Mouse (Mus musculus): ENCODE data around the gene Psmd1. TPM values are rescaled to one million over a fixed set of nuclear protein-coding genes. Genes with fewer than 3 reads are reported as not detected.

Gene Psmd1
- total RNA-seq, 2 experiments from 2014 or later, result 111 to 140 TPM

DNA sequence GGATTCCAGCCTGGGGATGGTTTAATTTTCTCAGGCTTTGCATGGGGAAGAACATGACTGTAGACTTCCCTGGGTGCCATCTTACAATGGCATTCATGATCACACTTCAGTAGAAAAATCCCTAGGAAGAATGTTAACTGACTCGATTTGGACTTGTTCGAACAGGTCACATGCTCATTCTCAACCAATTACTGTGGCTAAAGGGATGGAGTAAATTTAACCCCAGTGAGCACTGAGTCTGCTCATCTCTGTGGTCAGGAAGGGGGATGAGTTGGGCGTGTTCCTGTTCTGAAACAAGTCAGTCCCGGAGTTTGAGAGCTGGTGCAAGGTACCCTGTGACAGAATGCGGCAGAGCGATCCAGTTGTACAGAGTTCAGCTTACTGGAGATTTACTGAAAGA is 86.7 kb downstream of the Psmd1 start:
- intact Hi-C loops (cut with DNase I), result loop anchor here (5.0 kb wide), 1 partner anchor 89 kb away; the partner anchor contains the start of gene Psmd1
- TF ChIP-seq CTCF (IDR thresholded peaks at IDR 0.05), result no peak
- H3K4me3 ChIP-seq, result no peak overlapping the region
- H3K27ac ChIP-seq, result no peak overlapping the region
- DNase-seq, result no peak

DNA sequence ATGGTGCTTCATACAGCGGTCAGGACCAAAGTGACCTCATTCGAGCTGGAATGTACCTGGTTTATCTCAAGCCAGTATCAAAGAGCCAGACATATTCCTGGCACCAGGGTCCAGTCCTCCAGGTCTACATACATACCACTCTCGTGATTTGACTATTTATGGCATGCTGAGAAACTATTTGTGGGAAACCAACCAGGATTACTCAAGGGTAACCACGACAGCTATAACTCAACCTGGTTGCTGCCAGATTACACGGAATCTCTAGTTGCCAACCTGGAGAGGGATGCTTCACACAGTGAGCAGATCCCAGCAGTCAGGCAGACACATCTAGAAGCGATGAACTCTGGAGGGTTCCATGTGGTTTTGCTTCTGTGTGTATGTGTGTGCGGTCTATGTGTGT is 87.2 kb downstream of the Psmd1 start:
- intact Hi-C loops (cut with DNase I), result loop anchor here (5.0 kb wide), 1 partner anchor 89 kb away; the partner anchor contains the start of gene Psmd1
- TF ChIP-seq CTCF (IDR thresholded peaks at IDR 0.05), result no peak

DNA sequence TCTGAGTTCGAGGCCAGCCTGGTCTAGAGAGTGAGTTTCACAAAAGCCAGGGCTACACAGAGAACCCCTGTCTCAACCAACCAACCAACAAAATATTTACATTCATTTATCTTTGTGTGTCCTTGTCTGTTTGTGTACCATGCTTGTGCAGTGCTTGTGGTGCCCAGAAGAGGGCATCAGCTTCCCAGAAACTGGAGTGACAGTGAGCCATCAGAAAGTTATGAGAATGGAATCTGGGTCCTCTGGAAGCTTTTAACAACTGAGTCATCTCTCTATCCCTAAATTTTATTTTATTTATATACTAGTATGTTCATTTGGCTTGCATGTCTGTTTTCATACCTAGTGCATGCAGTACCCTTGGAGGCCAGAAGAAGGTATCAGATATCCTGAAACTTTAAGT is 88.4 kb downstream of the Psmd1 start:
- H3K27ac ChIP-seq, result no peak overlapping the region
- DNase-seq, result no peak
- no peak overlapping the region for H3K4me3 ChIP-seq
- peak; percentile 26; the same call in 1 of the 2 replicates for TF ChIP-seq CTCF (IDR thresholded peaks at IDR 0.05)
- intact Hi-C loops (cut with DNase I), result loop anchor here (5.0 kb wide), 1 partner anchor 90 kb away; the partner anchor contains the start of gene Psmd1

More for the DNA sequence above, 87.2 kb downstream of the Psmd1 start:
- Histone ChIP-seq H3K4me3 (no peak overlapping the region), H3K27ac (no peak overlapping the region)
- DNase-seq, result no peak

DNA sequence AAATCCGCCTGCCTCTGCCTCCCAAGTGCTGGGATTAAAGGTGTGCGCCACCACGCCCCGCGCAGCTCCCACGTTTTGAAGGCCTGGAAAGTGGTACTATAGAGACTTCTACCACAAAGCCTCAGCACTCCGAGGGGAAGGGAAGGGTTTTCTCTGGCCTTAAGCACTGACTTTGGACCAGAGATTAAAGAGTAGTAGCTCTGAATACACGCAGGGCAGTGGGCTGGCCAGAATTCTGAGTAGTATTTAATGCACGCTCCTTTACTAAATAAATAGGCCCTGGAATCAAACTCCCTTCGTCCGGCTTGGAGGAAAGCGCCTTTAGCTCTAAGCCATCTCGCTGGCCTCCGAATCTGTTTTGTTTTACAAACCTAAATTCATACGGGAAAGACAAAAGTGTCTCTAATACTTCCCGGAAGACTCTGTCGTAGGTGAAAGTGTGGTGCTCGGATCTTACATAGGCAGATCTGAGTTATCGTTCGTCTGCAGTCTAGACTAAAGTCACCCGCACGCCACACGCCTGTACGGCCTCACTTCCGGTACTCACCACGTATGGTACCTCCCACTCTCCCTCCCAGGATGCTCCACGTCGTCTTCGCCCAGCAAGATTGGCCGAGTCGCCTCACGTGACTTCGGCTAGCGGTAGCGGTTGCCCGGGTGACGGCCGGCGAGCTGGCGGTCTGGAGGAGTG is 90.1 kb downstream of the Psmd1 start, which contains the start of gene Armc9:
Gene Armc9 (plus strand): TSS at position 648 of the 691 bp plus-strand sequence.
- no peak for TF ChIP-seq CTCF (IDR thresholded peaks at IDR 0.05)
- peak within 1 kb of the TSS; percentile 86 for H3K27ac ChIP-seq
- intact Hi-C loops (cut with DNase I), result loop anchor here (5.0 kb wide), 1 partner anchor 92 kb away; the partner anchor contains the start of gene Psmd1
- DNase-seq, result peak; percentile 97
- peak within 1 kb of the TSS; percentile 92 for H3K4me3 ChIP-seq

DNA sequence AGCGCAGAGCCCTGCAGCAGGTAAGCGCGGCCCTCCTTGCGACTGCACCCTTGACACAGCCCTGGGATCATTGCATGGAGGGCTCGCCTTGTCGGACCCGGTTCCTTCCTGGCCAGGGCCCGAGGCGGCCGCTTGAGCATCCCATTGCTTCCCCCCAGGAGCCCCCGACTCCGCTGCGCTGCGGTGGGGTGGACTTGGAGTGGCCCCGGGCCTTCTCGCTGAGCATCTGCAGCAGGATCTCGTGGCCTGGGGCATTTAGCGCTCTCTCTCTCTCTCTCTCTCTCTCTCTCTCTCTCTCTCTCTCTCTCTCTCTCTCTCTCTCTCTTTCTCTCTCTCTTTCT is 90.6 kb downstream of the Psmd1 start:
- intact Hi-C loops (cut with DNase I), result loop anchor here (5.0 kb wide), 1 partner anchor 92 kb away; the partner anchor contains the start of gene Psmd1
- Histone ChIP-seq H3K27ac (peak overlapping the region; percentile 86), H3K4me3 (peak overlapping the region; percentile 92)
- DNase-seq, result no peak
- TF ChIP-seq CTCF (IDR thresholded peaks at IDR 0.05), result no peak

DNA sequence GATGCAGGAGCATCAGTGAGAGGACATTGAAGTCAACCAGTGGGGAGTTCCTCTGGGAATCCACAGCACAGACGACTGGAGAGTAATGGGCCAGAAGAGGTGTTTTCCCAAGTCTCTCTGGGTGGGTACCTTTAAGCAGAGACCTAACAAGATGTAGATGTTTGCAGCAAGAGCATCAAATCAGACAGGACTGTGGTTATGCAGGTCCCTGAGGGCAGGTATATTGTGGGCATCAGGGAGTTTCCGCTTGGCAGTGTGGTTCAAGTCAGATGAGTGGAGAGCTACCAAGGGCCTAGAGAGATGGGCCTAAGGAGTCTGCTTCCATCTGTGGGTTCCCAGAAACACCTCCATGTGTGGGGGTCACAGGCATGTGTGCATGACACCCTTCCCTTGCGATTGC is 91.9 kb downstream of the Psmd1 start:
- Histone ChIP-seq H3K4me3 (no peak overlapping the region), H3K27ac (no peak overlapping the region)
- no peak for TF ChIP-seq CTCF (IDR thresholded peaks at IDR 0.05)
- no peak for DNase-seq
- intact Hi-C loops (cut with DNase I), result no loop called here

DNA sequence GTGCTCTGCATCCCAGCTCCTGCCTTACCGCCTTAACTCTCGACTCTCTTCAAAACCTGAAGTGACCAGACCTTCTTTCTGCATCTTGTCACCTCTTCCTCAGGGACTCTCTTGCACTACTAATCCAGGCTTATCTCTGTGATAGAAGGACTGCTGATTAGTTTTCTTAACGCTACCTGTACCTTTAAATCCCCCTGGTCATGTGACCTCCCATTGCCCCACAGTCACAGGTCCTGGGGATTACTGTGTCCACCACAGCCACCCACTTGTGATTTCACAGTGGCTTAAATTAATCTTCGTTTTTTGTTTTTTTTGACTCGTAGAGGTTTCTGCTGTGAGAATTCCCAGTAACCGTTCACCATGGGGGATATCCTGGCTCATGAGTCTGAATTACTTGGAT is 92.4 kb downstream of the Psmd1 start:
- no peak overlapping the region for H3K4me3 ChIP-seq
- H3K27ac ChIP-seq, result no peak overlapping the region
- intact Hi-C loops (cut with DNase I), result no loop called here
- no peak for TF ChIP-seq CTCF (IDR thresholded peaks at IDR 0.05)
- no peak for DNase-seq

DNA sequence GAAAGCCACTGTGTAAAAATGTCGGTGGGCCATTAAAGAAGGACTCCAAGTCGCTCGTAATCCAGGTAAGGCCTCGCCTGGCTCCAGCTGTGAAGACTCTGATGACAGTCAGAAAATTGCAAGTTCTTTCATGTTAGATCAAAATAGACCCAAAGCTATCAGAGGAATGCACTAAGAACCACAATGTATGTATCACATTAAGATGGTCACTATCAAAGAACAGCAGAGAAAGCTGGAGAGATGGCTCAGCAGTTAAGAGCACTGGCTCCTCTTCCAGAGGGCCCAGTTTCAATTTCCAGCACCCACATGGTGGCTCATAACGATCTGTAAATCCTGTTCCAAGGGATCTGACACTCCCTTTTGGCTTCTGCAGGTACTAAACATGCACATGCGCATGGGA is 95.9 kb downstream of the Psmd1 start:
- H3K4me3 ChIP-seq, result no peak overlapping the region
- DNase-seq, result no peak
- intact Hi-C loops (cut with DNase I), result no loop called here
- no peak for TF ChIP-seq CTCF (IDR thresholded peaks at IDR 0.05)
- no peak overlapping the region for H3K27ac ChIP-seq

DNA sequence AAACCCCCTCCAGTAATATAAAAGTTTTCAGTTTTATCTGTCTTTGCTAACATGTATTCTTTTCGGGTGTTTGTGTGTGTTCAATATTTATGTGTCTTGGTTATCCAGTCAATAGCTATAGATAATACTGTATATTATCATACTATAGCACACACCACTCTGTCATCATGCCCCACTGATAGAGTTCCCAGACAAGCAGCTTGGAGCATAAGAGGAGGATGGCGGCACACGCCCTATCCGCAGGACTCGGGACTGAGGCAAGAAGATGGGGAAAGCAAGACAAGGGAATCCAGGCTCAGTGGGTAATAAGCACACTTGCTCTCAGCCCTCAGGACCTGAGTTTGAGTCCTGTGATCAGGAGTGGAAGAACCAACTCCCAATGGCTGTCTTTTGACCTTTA is 96.3 kb downstream of the Psmd1 start:
- Histone ChIP-seq H3K4me3 (no peak overlapping the region), H3K27ac (no peak overlapping the region)
- DNase-seq, result no peak
- no peak for TF ChIP-seq CTCF (IDR thresholded peaks at IDR 0.05)
- intact Hi-C loops (cut with DNase I), result no loop called here

DNA sequence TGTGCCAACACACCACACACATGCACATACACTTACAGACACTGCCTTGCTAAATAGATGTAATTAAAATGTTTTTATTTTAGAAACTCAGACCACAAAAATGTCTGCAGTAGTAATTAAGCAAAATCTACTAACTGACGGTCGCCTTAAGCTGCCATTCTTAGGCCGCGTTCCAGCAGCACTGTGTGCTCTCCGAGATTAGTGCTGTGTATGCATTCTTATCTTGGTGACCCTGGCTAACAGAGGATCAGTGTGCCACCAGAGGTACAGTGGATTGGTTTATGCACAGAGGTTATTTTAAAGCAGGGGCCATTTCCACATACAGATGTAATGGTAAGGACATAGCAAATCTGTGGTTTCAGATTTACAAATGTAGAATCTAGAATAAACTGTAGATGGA is 96.9 kb downstream of the Psmd1 start:
- TF ChIP-seq CTCF (IDR thresholded peaks at IDR 0.05), result no peak
- intact Hi-C loops (cut with DNase I), result no loop called here
- no peak overlapping the region for H3K4me3 ChIP-seq
- no peak overlapping the region for H3K27ac ChIP-seq
- no peak for DNase-seq

DNA sequence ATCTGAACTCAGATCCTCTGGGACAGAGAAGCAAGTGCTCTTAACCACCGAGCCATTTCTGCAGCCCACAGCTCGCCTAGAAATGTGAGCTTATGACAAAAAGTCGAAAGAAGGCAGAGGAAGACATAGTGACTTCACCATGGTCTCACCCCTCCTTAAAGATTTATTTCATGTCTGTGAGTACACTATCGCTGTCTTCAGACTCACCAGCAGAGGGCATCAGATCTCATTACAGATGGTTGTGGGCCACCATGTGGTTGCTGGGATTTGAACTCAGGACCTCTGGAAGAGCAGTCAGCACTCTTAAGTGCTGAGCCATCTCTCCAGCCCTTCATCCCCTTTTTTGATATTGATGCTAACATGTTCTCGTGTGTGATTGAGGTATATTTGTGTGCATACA is 110.4 kb downstream of the Psmd1 start:
- intact Hi-C loops (cut with DNase I), result no loop called here
- H3K4me3 ChIP-seq, result no peak overlapping the region
- no peak overlapping the region for H3K27ac ChIP-seq
- TF ChIP-seq CTCF (IDR thresholded peaks at IDR 0.05), result peak; percentile 14; the same call in 1 of the 2 replicates
- no peak for DNase-seq

DNA sequence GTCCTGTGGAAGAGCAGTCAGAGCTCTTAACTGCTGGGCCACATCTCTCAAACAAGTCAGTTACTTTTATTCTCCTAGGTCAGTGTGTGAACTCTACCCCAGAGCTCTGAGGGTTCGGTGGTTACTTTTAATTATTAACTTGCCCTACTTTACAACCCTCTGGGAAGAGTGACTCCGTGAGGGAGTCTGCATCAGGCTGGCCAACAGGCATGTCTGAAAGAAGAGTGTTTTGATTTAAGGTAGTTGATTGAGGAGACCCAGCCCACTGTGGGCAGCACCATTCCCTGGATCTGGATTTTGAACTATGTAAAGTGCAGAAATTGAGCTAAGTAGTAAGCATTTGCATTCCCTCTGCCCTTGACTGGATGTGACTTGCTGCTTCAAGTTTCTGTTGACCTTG is 111.9 kb downstream of the Psmd1 start:
- no peak overlapping the region for H3K4me3 ChIP-seq
- TF ChIP-seq CTCF (IDR thresholded peaks at IDR 0.05), result no peak
- no peak overlapping the region for H3K27ac ChIP-seq
- no peak for DNase-seq
- intact Hi-C loops (cut with DNase I), result no loop called here

DNA sequence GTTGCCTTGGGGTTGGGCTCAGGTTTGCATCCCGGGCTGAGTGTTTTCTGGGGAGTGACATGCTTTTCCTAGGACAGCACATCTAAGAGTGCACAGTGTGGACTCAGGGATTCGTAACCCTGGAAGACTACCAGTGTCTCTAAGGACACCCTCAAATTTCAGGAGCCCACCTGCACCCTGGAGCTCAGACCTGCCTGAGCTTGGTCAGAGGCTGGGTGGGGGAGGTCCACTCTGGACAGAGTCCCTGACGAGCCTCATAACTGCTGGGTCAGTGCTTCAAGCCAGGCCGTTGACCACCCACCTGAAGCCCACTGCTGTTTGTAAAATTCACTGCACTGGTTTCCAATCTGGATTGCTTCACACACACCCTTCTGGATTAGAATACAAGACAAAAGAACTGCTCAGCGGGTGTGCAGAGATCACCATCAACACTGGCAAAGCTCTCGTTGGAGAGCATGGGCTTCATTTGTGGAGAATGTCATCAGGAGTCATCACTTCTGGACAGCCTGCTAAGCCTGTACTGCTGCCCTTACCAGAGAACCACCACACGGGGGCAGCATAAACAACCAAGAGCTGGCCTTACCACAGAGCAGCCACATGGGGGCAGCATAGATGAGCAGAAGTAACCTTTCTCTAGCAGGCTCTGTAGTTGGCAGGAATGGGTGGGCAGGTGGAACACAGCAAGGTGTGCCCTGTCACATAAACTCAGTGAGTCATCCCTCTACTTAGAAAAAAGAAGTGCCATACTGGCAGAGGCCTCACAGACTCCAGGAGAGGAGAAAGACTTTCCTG is 114.5 kb downstream of the Psmd1 start:
- no peak; the same call in 1 of the 2 replicates for TF ChIP-seq CTCF (IDR thresholded peaks at IDR 0.05)
- Histone ChIP-seq H3K27ac (no peak overlapping the region), H3K4me3 (no peak overlapping the region)
- DNase-seq, result peak; percentile 81
- intact Hi-C loops (cut with DNase I), result loop anchor here (1.0 kb wide), 1 partner anchor 161 kb away; no protein-coding TSS in a partner anchor

Data from gastrocnemius, adult 2 months (tissue).